Mouse (Mus musculus) heart, adult 2 months (tissue): Measurements from ENCODE around the gene Spo11. TPM values are rescaled to one million over a fixed set of nuclear protein-coding genes. Genes with fewer than 3 reads are reported as not detected.

Source experiments
- DNase-seq, 2 experiments: peaks; one replicate each; pipeline ENCODE4 v3.0.0; 2021
- H3K27ac ChIP-seq: fragments of 200-600 bp; 2 replicates; pipeline ENCODE4 v1.8.1; 2022
- H3K27me3 ChIP-seq: fragments of 200-500 bp; 2 replicates; pipeline ENCODE4 v1.6.1; 2012; ENCODE audit warnings: mild to moderate bottlenecking, low read length, inconsistent platforms, mixed read lengths; ENCODE audit not compliant: control insufficient read depth, insufficient read depth
- H3K36me3 ChIP-seq: fragments of 200-500 bp; 2 replicates; pipeline ENCODE4 v1.6.1; 2012; ENCODE audit warnings: low read length, inconsistent platforms; ENCODE audit not compliant: control insufficient read depth, insufficient read depth
- H3K4me1 ChIP-seq: fragments of 200-500 bp; 2 replicates; pipeline ENCODE4 v1.6.1; 2011; ENCODE audit warnings: low read length; ENCODE audit not compliant: control insufficient read depth, insufficient read depth
- H3K4me3 ChIP-seq: fragments of 200-600 bp; 2 replicates; pipeline ENCODE4 v1.8.1; 2022
- H3K79me2 ChIP-seq: fragments of 200-500 bp; replicated peaks from 2 replicates; pipeline ENCODE4 v1.6.1; 2012; ENCODE audit warnings: mild to moderate bottlenecking, inconsistent platforms, low read length, moderate library complexity, mixed read lengths; ENCODE audit not compliant: control insufficient read depth, insufficient read depth
- H3K9ac ChIP-seq: fragments of 200-500 bp; 2 replicates; pipeline ENCODE4 v1.6.1; 2012; ENCODE audit warnings: low read depth, mild to moderate bottlenecking, control low read depth, inconsistent platforms, low read length, mixed read lengths
- CTCF ChIP-seq: fragments of 200-600 bp; IDR thresholded peaks from 2 replicates; pipeline ENCODE4 v1.8.1; 2022; ENCODE audit warnings: antibody characterized with exemption, mild to moderate bottlenecking, moderate library complexity
- EP300 ChIP-seq: fragments of 200-500 bp; IDR thresholded peaks from 2 replicates; pipeline ENCODE4 v1.6.1; 2011; ENCODE audit warnings: low read depth, low read length, control low read depth; ENCODE audit not compliant: insufficient read depth
- POLR2A ChIP-seq: fragments of 200-500 bp; IDR thresholded peaks from 2 replicates; pipeline ENCODE4 v1.6.1; 2011; ENCODE audit warnings: mild to moderate bottlenecking, low read depth, low read length, control low read depth; ENCODE audit not compliant: insufficient read depth
- WGBS: fragments of 180-500 bp; shearing (Covaris S2); methylation state at CpG from one replicate; pipeline ENCODE4 v1.1.7; 2018; 5-methylcytosine and 5-hydroxymethylcytosine counted together
- intact Hi-C: fragments of 180-260 bp; cut with DNase I; formaldehyde crosslinking; loops from one replicate; pipeline ENCODE4 v1.15.1; 2025
- polyA plus RNA-seq: library from polyadenylated mRNA; depleted of rRNA; stranded (reverse); fragments of >200 nt; gene quantifications from 2 replicates; pipeline ENCODE4 v1.2.3, GENCODE M21; 2012
- total RNA-seq, 2 experiments: library from RNA; stranded (reverse); gene quantifications; 2 replicates each; pipeline ENCODE4 v1.2.3; 2021

The Spo11 gene
- total and polyA plus RNA-seq, 3 experiments = 0.14 TPM; not detected in 2

- H3K27ac ChIP-seq = no peak overlapping the region
- no peak overlapping the region for H3K4me3 ChIP-seq
Measured at GRCm38 (mm10) chr2:172978131-172978633, 682 bp downstream of the Spo11 start.

GRCm38 (mm10) chr2:172979666-172980345 is 2.3 kb downstream of the Spo11 start:
- Histone ChIP-seq H3K27me3 (no peaks in the 10 kb centered on the region), H3K4me3 (no peak overlapping the region), H3K4me1 (no peaks in the 10 kb centered on the region; the same call in 1 of the 2 replicates), H3K36me3 (no peaks in the 10 kb centered on the region), H3K27ac (no peak overlapping the region), H3K9ac (no peak overlapping the region), H3K79me2 (no peaks in the 10 kb centered on the region)
- WGBS = 89% methylated on average over 43 of the region's 43 CpGs
- DNase-seq = no peak
- TF ChIP-seq POLR2A (no peak), EP300 (no peak), CTCF (no peak)
- intact Hi-C loops = no loop called here

More at GRCm38 (mm10) chr2:172978131-172978633, 682 bp downstream of the Spo11 start:
- no peak for TF ChIP-seq EP300
- no peak for TF ChIP-seq POLR2A
- no peak for TF ChIP-seq CTCF
- intact Hi-C loops = no loop called here
- WGBS = 53% methylated on average over 4 of the region's 4 CpGs
- H3K79me2 ChIP-seq = no peaks in the 10 kb centered on the region
- H3K36me3 ChIP-seq = no peaks in the 10 kb centered on the region
- H3K9ac ChIP-seq = no peak overlapping the region
- no peaks in the 10 kb centered on the region for H3K27me3 ChIP-seq
- DNase-seq = no peak
- H3K4me1 ChIP-seq = no peaks in the 10 kb centered on the region; the same call in 1 of the 2 replicates

GRCm38 (mm10) chr2:172982776-172983561 is 5.5 kb downstream of the Spo11 start:
- TF ChIP-seq POLR2A = no peak
- TF ChIP-seq CTCF = peak; percentile 62
- no peak for DNase-seq
- no peaks in the 10 kb centered on the region for H3K27me3 ChIP-seq
- no peak overlapping the region for H3K9ac ChIP-seq
- no peaks in the 10 kb centered on the region for H3K36me3 ChIP-seq
- intact Hi-C loops = no loop called here
- H3K79me2 ChIP-seq = no peaks in the 10 kb centered on the region
- 43% methylated on average over 9 of the region's 9 CpGs for WGBS
- no peak overlapping the region for H3K4me3 ChIP-seq
- no peaks in the 10 kb centered on the region for H3K4me1 ChIP-seq
- no peak overlapping the region for H3K27ac ChIP-seq

- 75% methylated on average over 6 of the region's 6 CpGs for WGBS
- Histone ChIP-seq H3K4me1 (no peaks in the 10 kb centered on the region), H3K4me3 (no peak overlapping the region), H3K27me3 (no peaks in the 10 kb centered on the region), H3K36me3 (no peaks in the 10 kb centered on the region), H3K79me2 (no peaks in the 10 kb centered on the region), H3K27ac (no peak overlapping the region), H3K9ac (no peak overlapping the region)
- no peak for DNase-seq
- TF ChIP-seq POLR2A = no peak
- TF ChIP-seq CTCF = no peak
- no peak for TF ChIP-seq EP300
- intact Hi-C loops = loop anchor here (10.0 kb wide), 1 partner anchor 515 kb away; the partner anchor contains the start of gene Fam209
Measured at GRCm38 (mm10) chr2:172990161-172990560, 12.7 kb downstream of the Spo11 start.

GRCm38 (mm10) chr2:172996207-172996606 is 18.7 kb downstream of the Spo11 start:
- WGBS = 15% methylated on average over 4 of the region's 4 CpGs
- Histone ChIP-seq H3K4me3 (no peak overlapping the region), H3K4me1 (peaks cover 5% of the 10 kb centered on the region), H3K27me3 (no peaks in the 10 kb centered on the region), H3K27ac (no peak overlapping the region), H3K79me2 (0 out of 2 replicates have a peak, but pooled peaks cover 1% of the 10 kb centered on the region), H3K36me3 (no peaks in the 10 kb centered on the region), H3K9ac (no peak overlapping the region)
- intact Hi-C loops = loop anchor here (1.0 to 10.0 kb wide), 2 partner anchors 165 to 521 kb away; partner anchors contain the start of gene Fam209
- peak; percentile 49 to 73 for DNase-seq
- TF ChIP-seq EP300 = 0 out of 2 replicates have a peak, but pooled peaks have one; percentile 10
- no peak for TF ChIP-seq POLR2A
- peak; percentile 87 for TF ChIP-seq CTCF

GRCm38 (mm10) chr2:172997748-172998147 is 20.2 kb downstream of the Spo11 start:
- DNase-seq = no peak
- Histone ChIP-seq H3K79me2 (0 out of 2 replicates have a peak, but pooled peaks cover 1% of the 10 kb centered on the region), H3K27me3 (no peaks in the 10 kb centered on the region), H3K36me3 (no peaks in the 10 kb centered on the region), H3K9ac (no peak overlapping the region), H3K4me1 (peaks cover 8% of the 10 kb centered on the region), H3K27ac (no peak overlapping the region), H3K4me3 (no peak overlapping the region)
- no peak for TF ChIP-seq CTCF
- no peak for TF ChIP-seq POLR2A
- TF ChIP-seq EP300 = no peak
- intact Hi-C loops = loop anchor here (2.0 to 10.0 kb wide), 2 partner anchors 83 to 523 kb away; partner anchors contain the start of gene Fam209
- WGBS = 48% methylated on average over 11 of the region's 11 CpGs
